Mouse (Mus musculus) naive thymus-derived CD4-positive, alpha-beta T cell, adult 2 months (primary cell): ENCODE data around the gene Dctn3.
"Not testable (repeated sequence)": the region's sequence is repeated elsewhere in the genome, so short reads cannot be mapped to it uniquely, and the experiment has no call there.

Experiments
- DNase-seq: peaks from one replicate; pipeline ENCODE4 v3.0.0-alpha.2; 2011; ENCODE audit warnings: low read depth

Dctn3 gene

DNA sequence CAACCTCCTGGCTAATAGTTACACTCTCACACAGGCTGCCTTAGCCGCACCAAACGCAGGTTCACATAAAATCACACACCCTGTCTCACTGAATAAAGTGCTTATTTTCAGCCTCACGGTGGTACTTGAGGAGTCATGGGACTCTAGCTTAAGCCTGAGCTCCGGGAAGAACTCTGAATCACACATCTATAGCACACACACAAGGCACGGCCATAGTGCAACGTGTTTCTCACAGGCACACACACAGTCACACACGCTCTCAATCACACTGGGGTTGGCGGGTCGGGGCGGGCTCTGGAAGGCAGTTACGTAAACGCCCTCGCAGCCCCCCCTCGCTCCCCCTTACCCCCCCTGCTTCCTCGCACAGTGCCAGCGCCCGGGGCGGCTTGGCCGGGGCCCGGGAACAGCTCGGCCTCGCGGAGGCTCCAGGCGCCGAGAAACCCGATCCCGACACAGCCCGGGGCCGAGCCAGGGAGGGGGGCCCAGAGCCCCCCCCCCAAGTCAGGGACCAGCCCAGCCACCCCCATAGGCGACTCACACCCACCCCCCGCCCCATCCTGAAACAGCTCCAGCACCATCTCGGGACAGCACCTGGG is 24.5 kb downstream of the Dctn3 start:
- DNase-seq = not testable (repeated sequence)

DNA sequence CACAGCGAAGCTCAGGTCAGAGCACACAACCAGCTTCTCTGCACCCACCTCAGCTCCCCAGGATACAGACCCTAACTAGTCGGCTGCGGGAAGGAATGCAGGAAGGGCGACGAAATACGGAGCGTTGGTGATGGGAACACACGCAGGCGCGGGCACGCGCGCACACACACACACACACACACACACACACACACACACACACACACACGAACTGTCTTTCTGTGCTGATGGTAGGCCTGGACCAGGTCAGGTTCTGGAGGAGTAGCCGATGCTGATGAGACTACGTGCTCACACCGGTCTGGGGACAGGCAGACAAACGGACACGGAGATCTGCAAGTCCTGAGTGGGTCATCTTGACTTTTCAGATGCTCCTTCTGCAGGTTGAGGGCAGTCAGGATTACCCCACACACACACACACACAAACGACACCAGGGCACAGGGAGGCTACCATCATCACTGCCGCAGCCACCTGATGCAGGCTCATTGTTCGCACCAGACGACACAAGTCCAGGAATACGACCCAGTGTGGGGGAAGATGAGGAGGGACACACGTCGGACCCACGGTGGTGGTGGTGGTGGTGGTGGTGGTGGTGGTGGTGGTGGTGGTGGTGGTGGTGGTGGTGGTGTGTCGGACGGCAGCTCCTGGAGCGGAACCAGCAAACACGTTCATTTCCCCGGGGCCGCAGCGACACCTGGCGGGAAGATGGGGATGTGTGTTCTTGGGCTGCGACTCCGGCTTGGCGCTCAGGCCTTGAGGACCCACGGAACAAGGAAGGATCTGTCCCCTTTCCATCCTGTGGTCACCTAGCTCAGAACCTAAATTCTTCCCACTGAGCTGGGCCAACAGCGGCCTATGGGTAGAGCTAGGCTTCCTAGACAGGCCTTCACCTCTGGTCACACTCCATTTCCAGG is 25.8 kb downstream of the Dctn3 start, which contains the start of gene Cntfr:
Gene Cntfr (minus strand): TSS at position 160 of the 912 bp plus-strand sequence.
- DNase-seq = peak; percentile 75

DNA sequence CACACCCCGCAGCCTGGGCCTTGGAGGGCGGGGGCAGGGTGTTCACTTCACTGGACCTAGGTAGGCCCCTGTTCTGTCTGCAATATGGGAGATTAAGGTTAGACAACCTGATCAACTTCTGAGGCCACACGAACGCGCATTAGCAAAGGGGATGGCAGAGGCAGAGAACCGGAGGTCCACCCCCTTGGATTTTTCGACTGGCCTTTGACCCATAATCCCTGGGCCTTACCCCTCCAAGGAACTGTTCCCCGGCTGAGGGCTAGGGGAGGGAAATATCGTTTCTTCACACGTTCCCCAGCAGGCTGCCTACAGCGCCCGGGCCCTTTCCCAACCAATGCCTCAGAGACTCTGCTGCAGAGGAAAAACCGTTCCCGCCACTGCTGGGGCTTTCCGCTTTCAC is 26.5 kb downstream of the Dctn3 start:
- DNase-seq = not testable (repeated sequence)

GRCm38 (mm10) chr4:41695800-41696199 is 27.2 kb downstream of the Dctn3 start:
- not testable (repeated sequence) for DNase-seq

- not testable (repeated sequence) for DNase-seq
These were observed 29.5 kb downstream of the Dctn3 start for GRCm38 (mm10) chr4:41693511-41693910.

GRCm38 (mm10) chr4:41690014-41690413 is 33.0 kb downstream of the Dctn3 start:
- not testable (repeated sequence) for DNase-seq

GRCm38 (mm10) chr4:41688562-41688961 is 34.4 kb downstream of the Dctn3 start:
- not testable (repeated sequence) for DNase-seq

- DNase-seq = not testable (repeated sequence)
These were observed 37.0 kb downstream of the Dctn3 start for GRCm38 (mm10) chr4:41685882-41686492.

DNA sequence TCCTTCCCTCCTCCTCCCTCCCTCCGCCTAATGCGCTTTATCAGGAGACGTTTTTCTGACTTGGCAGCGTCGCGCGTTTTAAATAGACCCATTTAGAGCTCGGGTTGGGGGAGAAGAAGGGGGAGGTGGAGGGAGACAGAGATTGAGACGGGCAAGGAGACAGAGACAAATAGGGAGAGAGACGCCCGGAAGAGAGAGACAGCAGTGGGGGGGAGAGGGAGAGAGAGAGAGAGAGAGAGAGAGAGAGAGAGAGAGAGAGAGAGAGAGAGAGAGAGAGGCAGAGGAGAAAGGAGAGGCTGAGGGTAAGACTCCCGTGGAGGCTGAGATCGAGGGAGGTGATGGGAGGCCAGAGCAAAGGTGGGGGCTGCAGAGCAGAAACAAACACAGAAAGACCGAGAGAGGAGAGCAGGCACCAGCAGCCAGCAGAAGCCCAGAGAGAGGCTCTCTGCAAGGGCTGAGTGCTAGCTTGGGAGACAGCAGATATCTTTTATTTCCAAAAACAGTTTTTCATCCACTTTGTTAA is 38.0 kb downstream of the Dctn3 start:
- not testable (repeated sequence) for DNase-seq

GRCm38 (mm10) chr4:41684131-41684930 is 38.6 kb downstream of the Dctn3 start:
- DNase-seq = not testable (repeated sequence)

DNA sequence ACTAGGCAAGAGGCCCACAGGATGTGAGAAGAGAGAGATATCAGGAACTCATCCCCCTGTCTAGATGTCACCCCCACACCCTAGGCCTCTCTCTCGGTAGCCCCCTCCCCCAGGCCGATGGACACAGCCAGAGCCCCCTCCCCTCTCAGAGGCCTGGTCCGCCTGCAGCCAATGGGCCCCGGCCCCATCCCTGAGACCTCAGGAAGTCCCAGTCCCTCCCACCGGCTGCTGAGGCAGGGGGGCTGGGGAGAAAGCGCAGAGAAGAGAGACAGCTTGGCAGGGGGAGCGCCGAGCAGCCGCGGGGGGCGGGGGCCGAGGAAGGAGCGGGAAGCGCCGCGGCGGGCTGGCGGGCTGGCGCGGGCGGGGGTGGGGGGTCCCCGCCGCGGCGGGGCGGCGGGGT is 39.7 kb downstream of the Dctn3 start:
- not testable (repeated sequence) for DNase-seq

GRCm38 (mm10) chr4:41682789-41683188 is 40.2 kb downstream of the Dctn3 start:
- DNase-seq = no peak

GRCm38 (mm10) chr4:41681947-41682346 is 41.0 kb downstream of the Dctn3 start:
- DNase-seq = no peak

DNA sequence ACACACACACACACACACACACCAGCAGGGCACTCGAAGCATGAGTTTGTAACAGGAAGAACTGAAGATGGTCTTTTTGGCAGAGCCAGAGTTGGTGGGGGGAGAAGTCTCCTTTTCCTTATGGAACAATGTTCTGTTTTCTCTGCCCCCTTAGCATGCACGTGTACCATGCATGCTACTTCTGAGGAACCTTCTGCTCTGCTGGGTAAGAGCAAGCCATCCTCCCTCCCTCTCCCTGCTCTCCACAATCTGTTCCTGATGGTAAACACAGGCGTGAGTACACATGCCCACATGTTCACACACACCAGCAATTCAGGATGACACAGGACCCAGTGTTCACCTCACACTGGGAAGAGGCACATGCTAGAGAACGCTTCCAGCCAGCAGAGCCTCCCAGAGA is 41.8 kb downstream of the Dctn3 start:
- DNase-seq = no peak

- no peak for DNase-seq
These were observed 43.7 kb downstream of the Dctn3 start for GRCm38 (mm10) chr4:41679291-41679690.

- DNase-seq = no peak
These were observed 44.1 kb downstream of the Dctn3 start for GRCm38 (mm10) chr4:41678863-41679262.

DNA sequence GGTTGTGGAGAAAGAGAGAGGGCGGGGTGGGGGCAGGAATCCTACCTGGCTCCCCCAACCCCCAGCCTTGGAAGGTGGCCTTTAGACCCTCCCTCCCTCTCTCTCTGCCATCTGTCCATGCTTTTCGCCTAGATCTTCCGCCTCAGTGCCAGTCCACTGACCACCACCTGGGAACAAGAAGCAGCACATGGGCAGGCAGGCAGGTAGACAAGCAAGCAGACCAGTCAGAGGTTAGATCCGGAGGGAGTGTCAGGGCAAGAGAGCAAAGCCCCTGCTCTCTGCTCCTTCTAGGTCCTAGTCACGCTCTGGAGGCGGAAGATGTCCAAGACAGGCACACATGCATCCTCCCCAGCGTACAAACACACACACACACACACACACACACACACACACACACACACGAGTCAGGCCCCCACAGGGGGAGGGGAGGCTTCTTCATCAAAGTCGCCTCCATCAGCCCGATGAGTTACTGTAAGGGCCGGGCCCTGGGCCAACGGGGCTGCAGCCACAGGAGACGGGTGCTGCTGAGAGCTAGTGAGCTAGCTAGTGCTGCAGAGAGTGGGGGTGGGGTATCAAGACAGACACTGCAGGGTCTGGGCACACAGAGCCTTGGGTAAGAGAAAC is 45.9 kb downstream of the Dctn3 start:
- no peak for DNase-seq

- no peak for DNase-seq
These were observed 46.5 kb downstream of the Dctn3 start for GRCm38 (mm10) chr4:41676248-41677005.

DNA sequence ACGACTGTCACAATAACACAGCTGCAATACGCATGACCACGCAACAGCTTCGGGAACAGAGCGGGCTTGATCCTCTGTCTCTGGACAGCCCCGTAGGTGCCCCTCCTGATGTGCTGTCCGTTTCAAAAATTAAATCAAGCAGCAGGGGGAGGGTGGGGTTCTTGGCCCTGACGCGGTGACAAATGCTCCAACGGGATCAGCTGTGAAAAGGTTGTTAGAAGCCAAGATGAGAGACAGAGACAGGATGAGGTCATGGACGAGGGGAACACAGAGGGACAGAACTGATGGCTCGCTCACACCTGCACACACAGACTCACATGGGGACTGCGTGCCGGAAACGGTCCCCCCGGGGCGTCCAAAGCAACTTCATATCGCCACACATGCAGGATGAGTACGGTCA is 49.8 kb downstream of the Dctn3 start:
- no peak for DNase-seq

GRCm38 (mm10) chr4:41672522-41672963 is 50.4 kb downstream of the Dctn3 start:
- DNase-seq = no peak
